Mouse (Mus musculus) hindbrain, embryonic 10.5 days (tissue): ENCODE results near the gene I0C0044D17Rik. TPM values are rescaled to one million over a fixed set of nuclear protein-coding genes. Genes with fewer than 3 reads are reported as not detected.

Source experiments
- DNase-seq: peaks from one replicate; pipeline ENCODE4 v3.0.0-alpha.2; 2017; ENCODE audit warnings: low spot score
- H3K27ac ChIP-seq: fragments of 300-500 bp; sonication (generic); 2 replicates; pipeline ENCODE4 v1.5.1; 2016; ENCODE audit warnings: mild to moderate bottlenecking, moderate library complexity
- H3K27me3 ChIP-seq: fragments of 300-500 bp; sonication (generic); 2 replicates; pipeline ENCODE4 v1.6.1; 2016; ENCODE audit warnings: mild to moderate bottlenecking; ENCODE audit not compliant: poor library complexity, insufficient read depth, severe bottlenecking
- H3K36me3 ChIP-seq: fragments of 300-500 bp; sonication (generic); 2 replicates; pipeline ENCODE4 v1.6.1; 2016; ENCODE audit warnings: mild to moderate bottlenecking, moderate library complexity
- H3K4me1 ChIP-seq: fragments of 300-500 bp; sonication (generic); replicated peaks from 2 replicates; pipeline ENCODE4 v1.6.1; 2016; ENCODE audit warnings: mild to moderate bottlenecking
- H3K4me3 ChIP-seq: fragments of 300-500 bp; sonication (generic); 2 replicates; pipeline ENCODE4 v1.5.1; 2016; ENCODE audit warnings: mild to moderate bottlenecking, moderate library complexity
- H3K9me3 ChIP-seq: fragments of 300-500 bp; sonication (generic); 2 replicates; pipeline ENCODE4 v1.6.1; 2016; ENCODE audit warnings: mild to moderate bottlenecking, moderate library complexity
- WGBS: fragments of 180-500 bp; shearing (Covaris S2); methylation state at CpG from one replicate; pipeline ENCODE4 v1.1.7; 2016; 5-methylcytosine and 5-hydroxymethylcytosine counted together
- polyA plus RNA-seq: library from polyadenylated mRNA; unstranded; fragments of >200 nt; fragmentation: Nextera tagmentation; extraction: Ambion mirVana; gene quantifications from 2 replicates; pipeline ENCODE4 v1.2.1, GENCODE M21; 2016

Gene I0C0044D17Rik
- polyA plus RNA-seq, 1 experiment from 2014 or later: not detected

- Histone ChIP-seq H3K4me1 (peaks cover 35% of the 10 kb centered on the region), H3K27ac (peak overlapping the region; percentile 73; the same call in 1 of the 2 replicates), H3K36me3 (no peaks in the 10 kb centered on the region), H3K9me3 (no peaks in the 10 kb centered on the region), H3K27me3 (peaks cover 5% of the 10 kb centered on the region), H3K4me3 (peak overlapping the region; percentile 46)
- WGBS: 83% methylated on average over 7 of the region's 7 CpGs
- no peak for DNase-seq
Observed at GRCm38 (mm10) chr4:98789133-98789765, 34.4 kb downstream of the I0C0044D17Rik start.

DNA sequence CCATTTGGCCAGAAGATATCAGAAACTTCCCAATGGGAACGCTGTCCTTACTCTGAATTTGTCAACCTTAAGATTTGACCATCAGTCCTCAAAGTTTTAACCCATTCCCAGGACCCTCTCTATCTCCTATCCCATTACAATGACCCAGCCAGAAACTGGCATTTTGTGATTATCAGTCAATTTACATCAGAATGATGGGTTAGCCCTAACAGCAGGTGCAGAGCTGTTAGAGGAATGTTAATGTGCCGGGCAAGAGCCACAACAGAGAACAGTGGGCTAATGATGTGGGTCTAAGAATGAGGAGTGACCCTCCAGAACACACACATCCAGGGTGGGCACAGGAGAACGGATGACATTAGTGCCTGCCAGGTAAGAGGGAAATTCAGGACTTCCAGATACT, 37.4 kb downstream of the I0C0044D17Rik start:
- peaks cover 35% of the 10 kb centered on the region for H3K4me1 ChIP-seq
- no peak overlapping the region for H3K27ac ChIP-seq
- WGBS: 31% methylated on average over 3 of the region's 3 CpGs
- peaks cover 5% of the 10 kb centered on the region for H3K27me3 ChIP-seq
- H3K4me3 ChIP-seq: no peak overlapping the region
- DNase-seq: no peak
- H3K9me3 ChIP-seq: no peaks in the 10 kb centered on the region
- H3K36me3 ChIP-seq: no peaks in the 10 kb centered on the region

GRCm38 (mm10) chr4:98785851-98786250, 37.8 kb downstream of the I0C0044D17Rik start:
- H3K36me3 ChIP-seq: no peaks in the 10 kb centered on the region
- H3K27me3 ChIP-seq: peaks cover 3% of the 10 kb centered on the region
- H3K4me3 ChIP-seq: no peak overlapping the region
- no peak for DNase-seq
- no peaks in the 10 kb centered on the region for H3K9me3 ChIP-seq
- no peak overlapping the region for H3K27ac ChIP-seq
- H3K4me1 ChIP-seq: peaks cover 31% of the 10 kb centered on the region
- 43% methylated on average over 8 of the region's 8 CpGs for WGBS

- 9% methylated on average over 16 of the region's 16 CpGs for WGBS
- H3K27ac ChIP-seq: peak overlapping the region; percentile 53
- H3K4me3 ChIP-seq: peak overlapping the region; percentile 27
- H3K27me3 ChIP-seq: peaks cover 28% of the 10 kb centered on the region
- DNase-seq: no peak
- no peaks in the 10 kb centered on the region for H3K9me3 ChIP-seq
- H3K4me1 ChIP-seq: peaks cover 20% of the 10 kb centered on the region
- H3K36me3 ChIP-seq: no peaks in the 10 kb centered on the region
Observed at GRCm38 (mm10) chr4:98778219-98778618, 45.4 kb downstream of the I0C0044D17Rik start.

GRCm38 (mm10) chr4:98777464-98777863, 46.2 kb downstream of the I0C0044D17Rik start:
- WGBS: 87% methylated on average over 6 of the region's 6 CpGs
- no peaks in the 10 kb centered on the region for H3K9me3 ChIP-seq
- peaks cover 28% of the 10 kb centered on the region for H3K27me3 ChIP-seq
- no peaks in the 10 kb centered on the region for H3K36me3 ChIP-seq
- H3K4me1 ChIP-seq: peaks cover 20% of the 10 kb centered on the region
- no peak overlapping the region for H3K27ac ChIP-seq
- H3K4me3 ChIP-seq: no peak overlapping the region
- DNase-seq: no peak

DNA sequence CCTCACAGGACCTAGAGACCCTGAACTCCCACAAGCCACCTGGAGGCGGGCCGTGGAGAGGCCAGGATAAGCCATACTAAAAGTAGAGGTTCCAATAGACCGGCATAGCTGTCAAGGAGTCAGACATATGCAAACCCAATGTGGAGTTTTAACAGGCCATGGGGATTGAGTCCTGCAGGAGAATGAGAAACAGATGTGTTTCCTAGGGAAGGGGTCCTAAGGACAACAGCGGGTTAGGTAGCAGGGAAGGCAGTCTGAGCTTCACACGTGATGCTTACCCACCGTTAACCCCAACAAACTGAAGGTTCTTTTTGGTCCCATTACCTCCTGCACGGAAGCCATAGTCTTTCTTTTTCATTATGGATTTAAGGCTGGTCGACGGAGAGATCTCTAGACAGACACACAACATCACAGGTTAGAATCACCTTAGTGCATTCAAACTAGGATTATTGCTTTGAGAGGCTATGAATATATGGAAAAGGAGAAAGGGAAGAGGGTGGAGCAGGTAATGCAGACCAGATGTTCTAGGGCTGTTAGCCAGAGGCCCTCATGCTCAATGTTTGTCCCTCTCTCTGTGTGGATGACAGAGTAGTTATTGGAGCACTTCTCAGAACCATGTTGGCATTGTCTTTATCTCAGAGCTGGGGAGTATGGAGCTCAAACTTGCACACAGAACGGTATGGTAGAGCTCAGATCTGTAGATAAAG, 46.8 kb downstream of the I0C0044D17Rik start:
- Histone ChIP-seq H3K4me3 (no peak overlapping the region), H3K27me3 (peaks cover 28% of the 10 kb centered on the region), H3K27ac (no peak overlapping the region), H3K36me3 (no peaks in the 10 kb centered on the region), H3K4me1 (peaks cover 20% of the 10 kb centered on the region), H3K9me3 (no peaks in the 10 kb centered on the region)
- DNase-seq: no peak
- WGBS: 75% methylated on average over 10 of the region's 10 CpGs

- 89% methylated on average over 5 of the region's 5 CpGs for WGBS
- Histone ChIP-seq H3K4me1 (peaks cover 10% of the 10 kb centered on the region), H3K9me3 (no peaks in the 10 kb centered on the region), H3K27ac (no peak overlapping the region), H3K4me3 (no peak overlapping the region), H3K27me3 (peaks cover 16% of the 10 kb centered on the region), H3K36me3 (no peaks in the 10 kb centered on the region)
- no peak for DNase-seq
Observed at GRCm38 (mm10) chr4:98773785-98774184, 49.9 kb downstream of the I0C0044D17Rik start.

Other genes with a start within 250 kb of the I0C0044D17Rik start
- gene L1td1, start 97.1 kb downstream of the I0C0044D17Rik start, polyA plus RNA-seq: 0.20 TPM in 1 of 2 replicates, not detected in the other
- gene Kank4, start 6.3 kb downstream of the I0C0044D17Rik start, polyA plus RNA-seq: 0.90 and 1.1 TPM in 2 replicates
- gene Usp1, start 100.0 kb upstream of the I0C0044D17Rik start, polyA plus RNA-seq: 71.1 and 102 TPM in 2 replicates
- 0.94 and 1.0 TPM in 2 replicates for gene Angptl3, start 207.1 kb upstream of the I0C0044D17Rik start, polyA plus RNA-seq